8 mouse cellular contexts compared by ENCODE assay signal in the genomic region with DNA sequence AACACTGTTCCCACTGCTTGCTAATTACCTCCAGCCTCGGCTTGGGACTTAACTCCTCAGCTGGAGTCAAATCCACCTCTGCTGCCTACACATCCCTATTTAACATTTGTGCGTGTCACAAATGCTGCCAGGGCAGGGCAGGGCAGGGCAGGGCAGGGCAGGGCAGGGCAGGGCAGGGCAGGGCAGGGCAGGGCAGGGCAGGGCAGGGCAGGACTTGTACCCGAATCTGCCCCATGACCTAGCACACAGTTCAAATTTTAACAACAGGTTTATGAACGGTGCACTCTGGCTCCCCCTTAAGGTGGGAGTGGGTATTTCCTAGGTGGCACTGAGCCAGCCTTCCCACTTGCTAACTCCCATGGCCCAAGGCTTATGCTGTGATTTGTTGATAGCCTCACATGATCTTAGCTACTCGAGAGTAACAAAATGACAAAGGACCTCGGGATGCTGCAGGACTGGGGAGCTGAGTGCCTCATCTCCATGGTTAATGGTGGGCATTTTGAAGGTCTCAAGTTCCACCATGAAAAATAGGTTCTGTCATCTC. TPM values are rescaled to one million over a fixed set of nuclear protein-coding genes. Genes with fewer than 3 reads are reported as not detected.
A peak's percentile ranks its signal among the peaks of the same experiment; 100 is the strongest.
DNase-seq lines count a peak whose midpoint lies in the region; ATAC-seq and TF ChIP-seq lines count a peak whose summit lies in the region.

No protein-coding gene starts in this region.

- no peak overlapping the region for H3K9ac ChIP-seq in intestine, postnatal 0 days (ENCODE audit: low read depth, low read length)

- WGBS in intestine, postnatal 0 days: 11% methylated on average over 6 of the region's 6 CpGs

- peak; percentile 68 for DNase-seq in 416B (ENCODE audit: low read depth)
- DNase-seq in ES-CJ7 (ENCODE audit: low read depth, low spot score): peak; percentile 86
- DNase-seq in cerebellum, adult 11-12 months: peak; percentile 69
- peak; percentile 73 for DNase-seq in forelimb bud, embryonic 11.5 days (ENCODE audit: low read depth, low spot score)
- peak; percentile 56 for DNase-seq in liver
- DNase-seq in neural tube, embryonic 10.5 days (ENCODE audit: extremely low spot score, low spot score): peak; percentile 68
- peak; percentile 76 for DNase-seq in thymus, postnatal 4 days

- no peak overlapping the region for H3K4me2 ChIP-seq in intestine, postnatal 0 days (replicated peaks; ENCODE audit: low read depth)

- no peaks in the 10 kb centered on the region for H3K9me3 ChIP-seq in intestine, postnatal 0 days (ENCODE audit: control insufficient read depth)

- no peak overlapping the region for H3K27ac ChIP-seq in intestine, postnatal 0 days (ENCODE audit: low read depth, low read length)

- ATAC-seq in intestine, postnatal 0 days: peak; percentile 89

- no peak overlapping the region for H3K4me3 ChIP-seq in intestine, postnatal 0 days (ENCODE audit: low read depth, low read length)

- peak; percentile 85 for TF ChIP-seq CTCF in intestine, postnatal 0 days (IDR thresholded peaks at IDR 0.05; ENCODE audit: low read depth)

- H3K36me3 ChIP-seq in intestine, postnatal 0 days (ENCODE audit: control insufficient read depth, insufficient read depth): no peaks in the 10 kb centered on the region

- peaks cover 4% of the 10 kb centered on the region; the same call in 1 of the 2 replicates for H3K27me3 ChIP-seq in intestine, postnatal 0 days (replicated peaks; ENCODE audit: control insufficient read depth, insufficient read depth, low read length)

- H3K4me1 ChIP-seq in intestine, postnatal 0 days (replicated peaks; ENCODE audit: control insufficient read depth, insufficient read depth, low read length): 0 out of 2 replicates have a peak, but pooled peaks cover 1% of the 10 kb centered on the region

RNA-seq across cellular contexts. Expression of a gene that starts 9.2 kb away (rescaled TPM):
- polyA plus RNA-seq in intestine, postnatal 0 days (2015; fragmentation: Nextera tagmentation; extraction: Ambion mirVana): 1.1 and 1.8 TPM in 2 replicates

RNA-seq across cellular contexts. Expression of a gene that starts 29.7 kb away (rescaled TPM):
- 18.3 and 18.8 TPM in 2 replicates for polyA plus RNA-seq in intestine, postnatal 0 days (2015; fragmentation: Nextera tagmentation; extraction: Ambion mirVana)

RNA-seq across cellular contexts. Expression of a gene that starts 31.8 kb away (rescaled TPM):
- not detected in 2 replicates for polyA plus RNA-seq in intestine, postnatal 0 days (2015; fragmentation: Nextera tagmentation; extraction: Ambion mirVana)

RNA-seq across cellular contexts. Expression of a gene that starts 38.7 kb away (rescaled TPM):
- polyA plus RNA-seq in intestine, postnatal 0 days (2015; fragmentation: Nextera tagmentation; extraction: Ambion mirVana): 12.5 and 16.3 TPM in 2 replicates

RNA-seq across cellular contexts. Expression of a gene that starts 44.8 kb away (rescaled TPM):
- 58.2 and 63.5 TPM in 2 replicates for polyA plus RNA-seq in intestine, postnatal 0 days (2015; fragmentation: Nextera tagmentation; extraction: Ambion mirVana)
